Mouse (Mus musculus) bone marrow, adult 2 months (tissue): ENCODE data around the gene Lrmda.

Source experiments
- CTCF ChIP-seq: fragments of 200-500 bp; IDR thresholded peaks from 2 replicates; pipeline ENCODE4 v1.5.1; 2011; ENCODE audit warnings: low read length, control low read depth; ENCODE audit not compliant: control insufficient read depth, insufficient read depth
- POLR2A ChIP-seq: fragments of 200-500 bp; IDR thresholded peaks from 2 replicates; pipeline ENCODE4 v1.6.1; 2011; ENCODE audit warnings: low read depth, mild to moderate bottlenecking, control low read depth, low read length, borderline replicate concordance; ENCODE audit not compliant: control insufficient read depth

DNA sequence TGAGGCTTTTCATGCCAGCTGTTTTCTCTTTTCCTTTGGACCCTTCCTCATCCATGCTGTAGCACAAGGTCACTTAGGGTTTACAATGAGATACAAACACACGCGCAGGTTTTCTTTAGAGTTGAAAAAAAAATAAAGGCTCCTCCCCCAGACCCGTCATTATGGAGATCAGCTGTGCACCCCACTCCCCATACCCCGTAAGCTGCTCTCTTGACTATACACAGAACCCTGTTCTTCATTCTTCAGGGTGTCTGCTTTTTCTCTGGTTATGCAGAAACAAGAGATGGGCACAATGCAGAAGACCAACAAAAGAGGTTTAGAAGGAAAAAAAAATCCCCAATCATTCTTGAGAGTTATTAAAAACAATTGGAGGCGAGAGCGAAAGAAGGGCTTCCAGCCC lies 16.8 kb downstream of the Lrmda start:
- TF ChIP-seq CTCF: no peak
- no peak for TF ChIP-seq POLR2A
